Mouse (Mus musculus) monocyte, adult 59 days (primary cell): ENCODE measurements around the gene Sprr2k. TPM values are rescaled to one million over a fixed set of nuclear protein-coding genes. Genes with fewer than 3 reads are reported as not detected.

Experiments used
- total RNA-seq, 2 experiments: library from RNA; stranded (reverse); gene quantifications; one replicate each; pipeline ENCODE4 v1.2.4; 2023

Gene Sprr2k
- not detected for total RNA-seq

DNA sequence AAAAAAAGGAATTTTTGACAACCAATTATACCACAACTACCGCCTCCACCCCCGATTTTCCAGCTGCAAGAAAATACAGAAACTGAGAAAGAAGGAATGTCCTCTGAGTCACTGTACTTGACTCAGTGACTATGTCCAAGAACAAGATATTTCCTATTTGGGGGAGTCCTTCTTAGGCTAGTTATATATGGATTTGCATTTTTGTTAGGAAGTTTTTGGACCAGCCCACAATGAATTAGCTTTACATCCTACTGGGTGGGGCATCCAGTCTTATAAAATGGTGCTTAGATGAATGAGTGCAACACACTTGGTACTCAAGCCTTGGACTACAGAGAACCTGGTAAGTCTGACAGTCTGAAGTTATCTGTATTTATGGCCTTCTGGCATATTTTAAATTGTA is at the start of gene Sprr2k:
Sprr2k (plus strand) TSS at position 301 of the 400 bp plus-strand sequence.

DNA sequence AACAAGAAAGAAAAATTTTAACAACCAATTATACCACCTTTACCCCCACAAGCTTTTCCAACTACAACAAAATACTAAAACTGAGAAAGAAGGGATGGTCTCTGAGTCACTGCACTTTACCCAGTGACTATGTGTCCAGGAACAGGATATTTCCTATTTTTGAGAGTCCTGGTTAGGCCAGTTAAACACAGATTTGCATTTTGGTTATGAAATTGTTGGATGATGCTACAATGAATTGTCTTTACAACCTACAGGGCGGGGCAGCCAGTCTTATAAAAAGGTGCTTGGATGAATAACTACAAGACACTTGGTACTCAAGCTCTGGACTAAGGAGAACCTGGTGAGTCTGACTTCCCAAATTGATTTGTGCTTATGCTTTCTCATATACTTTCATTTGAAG is 47.0 kb upstream of the Sprr2k start, which contains the start of gene Sprr2h:
Sprr2h (plus strand) TSS at position 301 of the 400 bp plus-strand sequence.

DNA sequence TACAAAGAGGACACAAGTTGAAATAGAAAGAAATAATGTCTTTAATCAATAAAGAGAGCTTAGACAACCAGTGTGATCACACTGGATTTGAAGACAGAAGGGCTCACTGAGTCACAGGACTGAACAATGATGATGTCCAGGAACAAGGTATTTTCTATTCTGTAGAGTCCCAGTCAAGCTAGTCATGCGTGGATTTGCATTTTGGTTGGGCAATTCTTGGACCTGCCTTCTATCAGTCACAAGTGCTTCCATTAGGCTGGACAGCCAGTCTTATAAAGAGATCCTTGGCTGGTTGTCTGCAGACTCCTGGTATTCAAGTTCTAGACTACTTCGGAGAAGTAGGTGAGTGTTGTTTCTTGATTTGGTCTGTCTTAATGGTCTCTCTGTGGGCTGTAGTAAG is 24.7 kb upstream of the Sprr2k start, which contains the start of gene Sprr2i:
Sprr2i (plus strand) TSS at position 301 of the 400 bp plus-strand sequence.

DNA sequence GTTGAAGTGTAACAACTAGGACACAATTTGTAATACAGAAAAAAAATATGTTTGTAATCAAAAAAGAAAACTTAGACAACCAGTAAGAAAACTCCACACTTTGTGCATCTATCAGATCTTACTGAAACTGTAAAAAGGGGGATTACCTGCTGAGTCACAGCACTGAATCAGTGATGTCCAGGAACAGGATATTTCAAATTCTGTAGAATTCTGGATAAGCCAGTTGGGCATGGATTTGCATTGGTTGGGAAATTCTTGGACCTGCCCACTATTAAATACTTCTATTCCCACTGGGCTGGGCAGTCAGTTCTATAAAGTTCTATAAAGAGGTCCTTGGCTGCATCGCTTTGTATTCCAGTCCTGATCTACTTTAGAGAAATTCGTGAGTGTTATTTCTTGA is 14.6 kb upstream of the Sprr2k start, which contains the start of gene Sprr2j-ps:
Sprr2j-ps (plus strand) TSS at position 301 of the 400 bp plus-strand sequence.

DNA sequence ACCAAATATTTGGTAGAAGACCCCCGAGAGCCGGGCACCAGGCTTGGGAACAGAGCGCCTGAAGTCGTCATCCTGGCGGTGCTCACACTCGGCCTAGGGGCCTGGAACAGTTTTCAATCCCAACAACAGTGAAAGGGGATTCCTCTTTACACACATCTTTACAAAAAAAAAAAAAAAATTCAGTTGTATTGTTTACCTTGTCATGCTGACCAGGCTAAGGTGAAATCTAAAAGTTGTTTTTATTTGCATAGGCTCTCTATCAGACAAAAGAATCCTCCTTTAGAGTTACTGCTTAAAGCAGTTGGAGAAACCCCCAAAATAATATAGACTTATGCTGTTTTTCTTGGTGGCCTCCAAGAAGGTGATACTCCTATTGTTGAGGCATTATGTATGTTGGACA is 3.1 kb upstream of the Sprr2k start, which contains the start of gene Gm9774:
Gm9774 (minus strand) TSS at position 101 of the 400 bp plus-strand sequence.

DNA sequence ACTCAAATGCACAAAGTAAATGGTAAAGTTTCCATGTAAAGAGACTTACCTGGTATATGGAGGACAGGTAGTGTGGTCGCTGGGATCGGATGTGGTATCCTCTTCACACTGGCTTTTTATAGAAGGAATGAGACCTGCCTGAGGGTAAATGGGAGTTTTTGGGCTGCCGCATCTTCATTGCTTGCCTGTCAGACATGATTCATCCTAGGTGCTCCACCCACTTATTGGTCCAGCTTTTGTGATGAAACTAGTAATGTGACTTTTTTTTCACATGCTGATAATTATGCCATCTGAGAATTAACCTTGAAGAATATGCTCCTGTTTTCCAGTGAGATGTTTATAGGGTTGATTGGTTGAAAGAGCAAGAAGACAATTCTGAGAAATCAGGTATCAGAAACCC is 6.3 kb downstream of the Sprr2k start, which contains the start of gene Sprr1b:
Sprr1b (minus strand) TSS at position 101 of the 400 bp plus-strand sequence.

DNA sequence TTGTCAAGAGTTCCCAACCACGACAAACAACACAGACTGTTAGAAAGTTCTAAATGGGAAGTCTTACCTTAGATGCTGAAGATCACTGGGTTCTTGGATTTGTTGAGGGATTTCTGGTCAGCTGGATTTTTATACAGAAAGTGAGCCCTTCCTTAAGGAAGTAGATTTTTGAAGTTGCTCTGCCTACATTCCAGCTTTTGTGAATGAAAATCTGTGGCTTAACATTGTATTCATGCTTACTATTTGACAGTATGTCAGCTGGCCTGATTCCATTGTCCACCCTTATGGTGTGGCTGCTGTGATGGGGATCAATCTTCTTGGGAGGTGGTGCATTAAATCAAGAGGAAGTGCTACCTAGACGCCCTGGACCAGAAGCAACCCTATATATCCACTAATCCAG is 26.2 kb downstream of the Sprr2k start, which contains the start of gene Sprr3:
Sprr3 (minus strand) TSS at position 101 of the 400 bp plus-strand sequence.

Other genes with a start within 250 kb of the Sprr2k start
- not detected for gene Sprr2a1, start 216.8 kb upstream of the Sprr2k start, total RNA-seq
- gene Sprr2a2, start 216.7 kb upstream of the Sprr2k start, total RNA-seq = not detected
- gene Sprr2a3, start 147.2 kb upstream of the Sprr2k start, total RNA-seq = not detected
- gene Sprr2b, start 116.0 kb upstream of the Sprr2k start, total RNA-seq = not detected
- not detected for gene Sprr2d, start 93.4 kb upstream of the Sprr2k start, total RNA-seq
- not detected for gene Sprr2e, start 80.4 kb upstream of the Sprr2k start, total RNA-seq
- not detected for gene Sprr2f, start 67.4 kb upstream of the Sprr2k start, total RNA-seq
- gene Sprr2h, start 46.9 kb upstream of the Sprr2k start, total RNA-seq = not detected
- not detected for gene Sprr2i, start 24.6 kb upstream of the Sprr2k start, total RNA-seq
- gene Sprr2j-ps, start 14.5 kb upstream of the Sprr2k start, total RNA-seq = not detected
- gene Gm9774, start 3.2 kb upstream of the Sprr2k start, total RNA-seq = 1 to 10 TPM in 1 of 2 experiments, under 1 TPM in 1; 0.86 to 2.0 TPM
- not detected for gene Sprr1b, start 6.2 kb downstream of the Sprr2k start, total RNA-seq
- gene Sprr3, start 26.1 kb downstream of the Sprr2k start, total RNA-seq = not detected
- not detected for gene Sprr1a, start 53.3 kb downstream of the Sprr2k start, total RNA-seq
- gene Sprr4, start 67.9 kb downstream of the Sprr2k start, total RNA-seq = not detected
- not detected for gene 2310046K23Rik, start 101.9 kb downstream of the Sprr2k start, total RNA-seq
- not detected for gene Ivl, start 141.2 kb downstream of the Sprr2k start, total RNA-seq
- not detected for gene Smcp, start 156.4 kb downstream of the Sprr2k start, total RNA-seq
- not detected for gene 2210017I01Rik, start 174.9 kb downstream of the Sprr2k start, total RNA-seq
- gene Lce6a, start 189.1 kb downstream of the Sprr2k start, total RNA-seq = not detected
- not detected for gene Lce1a1, start 215.7 kb downstream of the Sprr2k start, total RNA-seq
- gene Lce1b, start 224.3 kb downstream of the Sprr2k start, total RNA-seq = not detected
- gene Lce1a2, start 237.7 kb downstream of the Sprr2k start, total RNA-seq = not detected
- not detected for gene Lce1c, start 246.7 kb downstream of the Sprr2k start, total RNA-seq